Mouse (Mus musculus): ENCODE measurements around the gene Tceal3.

GRCm38 (mm10) chrX:136666281-136666706 lies 75.7 kb downstream of the Tceal3 start:
- TF ChIP-seq CTCF (IDR thresholded peaks at IDR 0.05) (no peak), EP300 (IDR thresholded peaks at IDR 0.05; ENCODE audit: insufficient read depth, low read depth, low read length) (no peak), POLR2A (IDR thresholded peaks at IDR 0.05; ENCODE audit: insufficient read depth, low read depth, low read length) (no peak)
